Mouse (Mus musculus) bone marrow, adult 2 months (tissue): ENCODE measurements around the gene Epha8.

Source experiments
- CTCF ChIP-seq: fragments of 200-500 bp; IDR thresholded peaks from 2 replicates; pipeline ENCODE4 v1.5.1; 2011; ENCODE audit warnings: low read length, control low read depth; ENCODE audit not compliant: control insufficient read depth, insufficient read depth
- POLR2A ChIP-seq: fragments of 200-500 bp; IDR thresholded peaks from 2 replicates; pipeline ENCODE4 v1.6.1; 2011; ENCODE audit warnings: low read depth, mild to moderate bottlenecking, control low read depth, low read length, borderline replicate concordance; ENCODE audit not compliant: control insufficient read depth

- TF ChIP-seq CTCF (no peak), POLR2A (no peak)
These were observed 48.8 kb downstream of the Epha8 start for GRCm38 (mm10) chr4:136907809-136908208.
